Mouse (Mus musculus): ENCODE data around the gene Pm20d1. TPM values are rescaled to one million over a fixed set of nuclear protein-coding genes. Genes with fewer than 3 reads are reported as not detected.
A peak's percentile ranks its signal among the peaks of the same experiment; 100 is the strongest.

Pm20d1 gene
- polyA plus RNA-seq, 1 experiment from 2014 or later, result 3.8 TPM

GRCm38 (mm10) chr1:131839279-131839678, 42.1 kb downstream of the Pm20d1 start:
- no peak overlapping the region for H3K4me2 ChIP-seq (replicated peaks)
- no peak for ATAC-seq
- WGBS, result 68% methylated on average over 2 of the region's 2 CpGs
- no peak overlapping the region for H3K4me3 ChIP-seq (replicated peaks)
- H3K27ac ChIP-seq, result no peak overlapping the region
- no peaks in the 10 kb centered on the region for H3K4me1 ChIP-seq (replicated peaks)
- H3K27me3 ChIP-seq (replicated peaks), result no peaks in the 10 kb centered on the region
- H3K9ac ChIP-seq, result no peak overlapping the region
- H3K36me3 ChIP-seq, result peaks cover 26% of the 10 kb centered on the region
- no peaks in the 10 kb centered on the region for H3K9me3 ChIP-seq

- no peaks in the 10 kb centered on the region for H3K27me3 ChIP-seq (replicated peaks)
- no peak overlapping the region for H3K4me2 ChIP-seq (replicated peaks)
- H3K4me3 ChIP-seq (replicated peaks), result no peak overlapping the region
- H3K4me1 ChIP-seq (replicated peaks), result no peaks in the 10 kb centered on the region
- WGBS, result 94% methylated on average over 4 of the region's 4 CpGs
- no peaks in the 10 kb centered on the region for H3K9me3 ChIP-seq
- no peak for ATAC-seq
- H3K9ac ChIP-seq, result no peak overlapping the region
- no peak overlapping the region for H3K27ac ChIP-seq
- peaks cover 38% of the 10 kb centered on the region for H3K36me3 ChIP-seq
Measured at GRCm38 (mm10) chr1:131842221-131842620, 45.0 kb downstream of the Pm20d1 start.

- Histone ChIP-seq H3K4me3 (replicated peaks) (no peak overlapping the region), H3K27ac (no peak overlapping the region), H3K4me1 (replicated peaks) (no peaks in the 10 kb centered on the region), H3K9me3 (no peaks in the 10 kb centered on the region), H3K4me2 (replicated peaks) (no peak overlapping the region), H3K36me3 (peaks cover 38% of the 10 kb centered on the region), H3K9ac (no peak overlapping the region), H3K27me3 (replicated peaks) (no peaks in the 10 kb centered on the region)
- 93% methylated on average over 10 of the region's 10 CpGs for WGBS
- ATAC-seq, result no peak
Measured at GRCm38 (mm10) chr1:131843758-131844157, 46.6 kb downstream of the Pm20d1 start.

GRCm38 (mm10) chr1:131844883-131845282, 47.7 kb downstream of the Pm20d1 start:
- no peak overlapping the region for H3K9ac ChIP-seq
- no peak for ATAC-seq

GRCm38 (mm10) chr1:131846255-131846654, 49.1 kb downstream of the Pm20d1 start:
- no peaks in the 10 kb centered on the region for H3K27me3 ChIP-seq (replicated peaks)
- no peak overlapping the region for H3K4me3 ChIP-seq (replicated peaks)
- H3K27ac ChIP-seq, result no peak overlapping the region
- WGBS, result 81% methylated on average over 5 of the region's 5 CpGs
- H3K9ac ChIP-seq, result no peak overlapping the region
- H3K9me3 ChIP-seq, result no peaks in the 10 kb centered on the region
- no peak overlapping the region for H3K4me2 ChIP-seq (replicated peaks)
- H3K4me1 ChIP-seq (replicated peaks), result no peaks in the 10 kb centered on the region
- H3K36me3 ChIP-seq, result peaks cover 35% of the 10 kb centered on the region
- no peak for ATAC-seq

More at GRCm38 (mm10) chr1:131844883-131845282, 47.7 kb downstream of the Pm20d1 start:
- Histone ChIP-seq H3K36me3 (peaks cover 38% of the 10 kb centered on the region), H3K4me2 (replicated peaks) (no peak overlapping the region), H3K9me3 (no peaks in the 10 kb centered on the region), H3K27ac (no peak overlapping the region), H3K4me3 (replicated peaks) (no peak overlapping the region), H3K4me1 (replicated peaks) (no peaks in the 10 kb centered on the region), H3K27me3 (replicated peaks) (no peaks in the 10 kb centered on the region)
- 80% methylated on average over 8 of the region's 8 CpGs for WGBS

- no peak overlapping the region for H3K4me3 ChIP-seq (replicated peaks)
- H3K9me3 ChIP-seq, result no peaks in the 10 kb centered on the region
- H3K4me2 ChIP-seq (replicated peaks), result no peak overlapping the region
- H3K36me3 ChIP-seq, result no peaks in the 10 kb centered on the region
- no peak for ATAC-seq
- H3K4me1 ChIP-seq (replicated peaks), result no peaks in the 10 kb centered on the region
- 72% methylated on average over 4 of the region's 4 CpGs for WGBS
- H3K27ac ChIP-seq, result no peak overlapping the region
- H3K9ac ChIP-seq, result no peak overlapping the region
- H3K27me3 ChIP-seq (replicated peaks), result no peaks in the 10 kb centered on the region
Measured at GRCm38 (mm10) chr1:131861811-131862210, 64.6 kb downstream of the Pm20d1 start.

GRCm38 (mm10) chr1:131865596-131865995, 68.4 kb downstream of the Pm20d1 start:
- H3K27ac ChIP-seq, result no peak overlapping the region
- no peak overlapping the region for H3K9ac ChIP-seq
- H3K4me2 ChIP-seq (replicated peaks), result no peak overlapping the region
- no peak overlapping the region for H3K4me3 ChIP-seq (replicated peaks)
- H3K9me3 ChIP-seq, result no peaks in the 10 kb centered on the region
- H3K27me3 ChIP-seq (replicated peaks), result no peaks in the 10 kb centered on the region
- 79% methylated on average over 5 of the region's 5 CpGs for WGBS
- no peaks in the 10 kb centered on the region; the same call in 1 of the 2 replicates for H3K4me1 ChIP-seq (replicated peaks)
- ATAC-seq, result no peak
- no peaks in the 10 kb centered on the region for H3K36me3 ChIP-seq

- no peak overlapping the region for H3K27ac ChIP-seq
- H3K9me3 ChIP-seq, result no peaks in the 10 kb centered on the region
- no peak overlapping the region for H3K4me2 ChIP-seq (replicated peaks)
- 75% methylated on average over 6 of the region's 6 CpGs for WGBS
- H3K27me3 ChIP-seq (replicated peaks), result no peaks in the 10 kb centered on the region
- no peaks in the 10 kb centered on the region for H3K36me3 ChIP-seq
- no peaks in the 10 kb centered on the region; the same call in 1 of the 2 replicates for H3K4me1 ChIP-seq (replicated peaks)
- ATAC-seq, result peak; percentile 38
- no peak overlapping the region for H3K9ac ChIP-seq
- H3K4me3 ChIP-seq (replicated peaks), result no peak overlapping the region
Measured at GRCm38 (mm10) chr1:131866304-131866999, 69.3 kb downstream of the Pm20d1 start.

- no peaks in the 10 kb centered on the region for H3K9me3 ChIP-seq
- no peaks in the 10 kb centered on the region for H3K36me3 ChIP-seq
- no peaks in the 10 kb centered on the region; the same call in 1 of the 2 replicates for H3K4me1 ChIP-seq (replicated peaks)
- ATAC-seq, result peak; percentile 98
- peak within 1 kb of the TSS; percentile 61 for H3K9ac ChIP-seq
- no peaks in the 10 kb centered on the region for H3K27me3 ChIP-seq (replicated peaks)
- WGBS, result 1% methylated on average over 46 of the region's 46 CpGs
- H3K4me2 ChIP-seq (replicated peaks), result peak within 1 kb of the TSS; percentile 89
- H3K27ac ChIP-seq, result 0 out of 2 replicates have a peak within 1 kb of the TSS, but pooled peaks have one; percentile 22
- peak within 1 kb of the TSS; percentile 71 for H3K4me3 ChIP-seq (replicated peaks)
Measured at GRCm38 (mm10) chr1:131867093-131867945, 70.1 kb downstream of the Pm20d1 start, which contains the start of gene Rab29. Gene Rab29, plus strand, starts transcription at chr1:131867224.

GRCm38 (mm10) chr1:131867946-131868290, 70.7 kb downstream of the Pm20d1 start:
- H3K36me3 ChIP-seq, result no peaks in the 10 kb centered on the region
- peak overlapping the region; percentile 71 for H3K4me3 ChIP-seq (replicated peaks)
- H3K27ac ChIP-seq, result no peak overlapping the region
- H3K27me3 ChIP-seq (replicated peaks), result no peaks in the 10 kb centered on the region
- no peaks in the 10 kb centered on the region for H3K9me3 ChIP-seq
- H3K4me1 ChIP-seq (replicated peaks), result no peaks in the 10 kb centered on the region; the same call in 1 of the 2 replicates
- H3K4me2 ChIP-seq (replicated peaks), result peak overlapping the region; percentile 89
- no peak for ATAC-seq
- 21% methylated on average over 10 of the region's 10 CpGs for WGBS
- H3K9ac ChIP-seq, result peak overlapping the region; percentile 61

- Histone ChIP-seq H3K9ac (no peak overlapping the region), H3K27ac (no peak overlapping the region), H3K4me1 (replicated peaks) (no peaks in the 10 kb centered on the region; the same call in 1 of the 2 replicates), H3K27me3 (replicated peaks) (no peaks in the 10 kb centered on the region), H3K9me3 (no peaks in the 10 kb centered on the region), H3K4me2 (replicated peaks) (no peak overlapping the region), H3K36me3 (no peaks in the 10 kb centered on the region), H3K4me3 (replicated peaks) (no peak overlapping the region)
- no peak for ATAC-seq
- 76% methylated on average over 2 of the region's 2 CpGs for WGBS
Measured at GRCm38 (mm10) chr1:131869561-131869960, 72.4 kb downstream of the Pm20d1 start.
